Mouse (Mus musculus) spleen, adult 18-20 months (tissue): ENCODE data around the gene Acbd6.
A peak's percentile ranks its signal among the peaks of the same experiment; 100 is the strongest.

Experiments
- DNase-seq, 2 experiments: peaks; one replicate each; pipeline ENCODE4 v3.0.0; 2022; ENCODE audit warnings: mixed read lengths in 2 of 2

Acbd6 gene

DNA sequence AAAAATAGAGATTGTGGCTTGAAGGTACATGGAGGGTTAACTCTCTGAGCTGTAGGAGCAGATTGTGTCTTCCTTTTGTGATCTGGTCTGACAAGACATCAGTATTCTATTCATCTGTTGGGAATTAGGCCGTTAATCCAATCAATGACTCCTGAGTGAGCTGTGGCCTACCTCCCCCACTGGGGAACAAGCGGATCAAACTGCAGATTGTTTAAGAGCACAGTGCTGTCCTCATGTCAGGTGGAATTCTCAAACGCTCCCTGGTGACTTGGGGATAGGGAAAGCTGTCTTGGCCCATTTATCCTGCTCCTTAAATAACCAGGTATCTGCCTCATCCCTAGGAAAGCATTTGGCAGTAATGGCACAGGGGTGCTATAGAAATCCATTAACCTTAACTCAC, 97.0 kb downstream of the Acbd6 start:
- no peak for DNase-seq

DNA sequence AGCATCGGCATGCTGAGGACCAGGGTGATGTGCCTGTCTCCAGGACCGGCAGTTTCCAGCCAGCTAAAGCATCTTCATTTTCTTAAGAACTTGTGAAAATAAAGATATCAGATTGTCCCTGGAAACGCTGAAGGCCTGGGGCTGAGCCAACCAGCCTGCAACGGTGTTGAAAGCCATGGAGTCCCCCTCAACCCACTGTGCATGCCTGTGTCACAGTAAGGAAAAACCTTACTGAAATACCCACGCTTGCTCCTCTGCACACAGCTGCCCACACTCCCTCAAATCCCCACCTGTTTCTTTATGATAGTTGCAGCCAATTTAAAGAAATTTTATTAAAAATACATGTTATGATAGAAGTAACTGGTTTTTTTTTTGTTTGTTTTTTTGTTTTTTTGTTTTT, 98.4 kb downstream of the Acbd6 start:
- no peak for DNase-seq

DNA sequence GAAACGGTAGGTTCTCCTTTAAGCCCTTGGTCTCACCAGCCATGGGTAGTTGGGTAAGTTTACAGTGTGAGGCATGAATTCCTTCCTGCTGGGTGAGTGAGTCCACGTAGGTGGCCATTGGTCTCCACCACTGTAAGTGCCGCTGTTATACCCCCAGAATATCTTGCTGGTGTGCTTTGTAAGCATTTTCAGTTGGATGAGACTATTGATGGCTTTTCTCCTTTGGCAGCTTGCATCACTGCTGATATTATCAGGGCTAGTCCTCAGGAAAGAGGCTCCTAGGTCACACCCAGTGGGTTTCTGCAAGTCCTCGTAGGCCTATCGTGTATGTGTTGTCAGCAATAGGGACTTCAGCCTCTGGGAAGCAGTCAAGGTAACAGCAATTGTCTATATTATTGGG, 106.1 kb downstream of the Acbd6 start:
- DNase-seq = no peak

DNA sequence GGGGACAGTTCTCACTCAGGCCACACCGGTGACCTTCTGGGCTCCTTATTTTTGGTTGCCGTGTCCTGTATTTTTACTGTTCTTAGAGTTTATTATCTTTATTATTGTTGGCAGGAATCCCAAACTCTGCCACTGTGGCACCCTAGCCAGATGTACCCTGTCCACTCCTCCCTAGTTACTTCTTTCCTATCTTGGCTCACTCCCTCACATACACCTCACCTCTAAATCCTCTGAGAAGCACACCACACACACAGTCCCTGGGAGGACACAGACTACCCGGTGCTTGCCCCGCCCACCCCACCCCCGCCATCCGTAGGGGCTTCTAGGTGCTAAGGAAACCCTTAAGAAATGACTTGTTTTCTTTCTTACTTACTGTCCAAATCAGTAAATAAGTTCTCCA, 117.7 kb downstream of the Acbd6 start:
- DNase-seq = no peak

DNA sequence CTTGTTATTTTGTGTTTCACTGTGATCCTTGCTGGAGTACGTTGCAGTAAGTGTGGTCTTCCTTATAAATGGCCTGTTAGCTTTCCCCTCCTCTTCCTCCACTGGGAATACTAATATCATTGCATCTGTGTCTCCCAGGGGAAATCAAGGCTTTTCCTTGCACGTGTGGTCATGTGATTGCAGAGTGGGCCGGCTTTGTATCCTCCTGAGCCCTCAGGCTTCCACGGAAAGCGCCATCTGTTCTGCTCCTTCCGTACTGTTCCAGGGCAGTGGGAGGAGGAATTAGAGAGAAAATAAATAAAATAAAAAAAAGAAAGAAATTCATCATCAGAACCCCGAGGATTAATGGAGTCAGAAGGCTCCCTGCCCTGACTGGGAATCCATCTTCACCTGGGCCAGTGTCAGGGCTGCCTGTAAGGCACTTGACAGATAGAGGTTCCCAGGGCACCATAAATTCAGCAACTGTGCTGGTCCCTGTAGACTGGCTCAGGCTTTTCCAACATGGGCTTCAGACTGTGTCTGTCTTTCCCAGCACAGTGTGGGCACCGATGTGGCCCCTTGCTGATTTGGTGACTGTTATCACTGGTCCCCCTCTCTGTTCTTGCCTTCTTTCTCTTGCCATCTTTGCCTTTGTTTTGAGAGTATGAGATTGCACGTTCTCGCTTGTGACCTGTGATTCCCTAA, 123.3 kb downstream of the Acbd6 start:
- DNase-seq = no peak

DNA sequence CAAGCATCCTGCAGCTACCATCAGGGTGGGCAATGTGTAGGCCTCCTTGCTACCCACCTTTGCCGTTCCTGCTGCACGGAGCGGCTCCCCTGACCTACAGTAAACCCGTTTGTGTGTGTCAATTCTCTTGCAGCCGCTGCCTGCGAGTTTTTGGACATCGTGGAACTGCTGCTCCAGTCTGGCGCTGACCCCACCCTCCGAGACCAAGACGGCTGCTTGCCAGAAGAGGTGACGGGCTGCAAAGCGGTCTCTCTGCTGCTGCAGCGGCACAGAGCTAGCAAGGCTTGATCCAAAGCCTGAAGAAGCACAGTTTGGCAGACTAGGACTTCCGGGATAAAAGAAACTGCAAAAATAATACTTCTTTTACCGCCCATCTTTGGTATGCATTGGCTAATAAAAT, 128.9 kb downstream of the Acbd6 start:
- no peak for DNase-seq

DNA sequence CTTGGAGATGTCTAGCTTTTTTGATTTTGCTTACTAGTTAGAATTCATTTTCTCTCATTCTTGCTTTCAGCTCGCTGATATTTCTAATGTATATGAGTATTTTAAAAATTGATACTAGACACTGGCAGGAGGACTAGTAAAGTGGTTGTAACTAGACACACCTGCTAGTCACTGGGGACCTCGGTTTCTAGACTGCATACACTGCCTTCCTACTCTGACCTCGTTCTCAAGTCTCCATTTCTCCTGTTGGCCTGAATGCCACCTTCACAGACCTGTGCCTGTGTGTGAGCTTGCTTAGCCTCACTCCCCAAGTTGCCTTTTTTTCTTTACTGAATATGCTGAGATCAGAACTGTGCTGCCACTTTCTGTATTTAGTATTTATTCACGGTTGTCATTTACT, 131.2 kb downstream of the Acbd6 start:
- DNase-seq = no peak

DNA sequence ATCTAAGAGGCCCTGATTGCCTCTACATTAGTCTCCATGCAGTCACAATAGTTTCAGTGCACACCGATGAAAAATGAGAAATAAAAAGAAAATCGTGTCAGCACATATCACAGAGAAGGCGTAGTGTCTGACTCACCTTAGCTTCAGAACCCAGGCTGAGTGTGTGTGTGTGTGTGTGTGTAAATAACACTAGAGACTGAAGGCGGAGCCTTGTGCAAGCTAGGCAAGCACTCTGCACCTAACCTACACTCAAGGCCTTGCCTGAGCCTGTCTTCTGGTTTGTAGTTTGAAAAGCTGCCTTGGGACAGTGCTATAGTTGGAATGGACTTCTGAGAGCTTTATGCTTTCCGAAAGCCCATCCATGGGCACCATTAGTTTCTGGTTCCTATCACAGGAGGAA, 131.6 kb downstream of the Acbd6 start:
- no peak for DNase-seq

DNA sequence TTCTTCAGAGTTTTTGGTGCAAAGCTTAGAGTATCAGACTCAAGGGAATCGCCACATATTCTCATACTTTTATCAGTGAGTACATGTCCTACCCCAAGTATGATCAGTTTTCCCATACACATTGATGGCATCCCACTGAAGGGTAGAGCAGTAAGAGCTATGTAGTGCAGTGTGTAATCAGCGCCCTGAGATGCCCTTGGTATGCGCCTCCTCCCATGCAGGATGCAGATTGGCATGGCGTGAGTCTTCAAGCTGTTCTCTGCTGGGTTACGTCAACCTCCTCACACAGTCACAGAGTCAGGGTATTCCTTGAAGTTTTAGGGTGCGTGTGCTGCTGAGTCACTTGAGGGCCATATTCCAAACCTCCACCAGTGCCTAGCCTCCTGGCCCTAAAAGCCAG, 134.3 kb downstream of the Acbd6 start:
- DNase-seq = no peak

DNA sequence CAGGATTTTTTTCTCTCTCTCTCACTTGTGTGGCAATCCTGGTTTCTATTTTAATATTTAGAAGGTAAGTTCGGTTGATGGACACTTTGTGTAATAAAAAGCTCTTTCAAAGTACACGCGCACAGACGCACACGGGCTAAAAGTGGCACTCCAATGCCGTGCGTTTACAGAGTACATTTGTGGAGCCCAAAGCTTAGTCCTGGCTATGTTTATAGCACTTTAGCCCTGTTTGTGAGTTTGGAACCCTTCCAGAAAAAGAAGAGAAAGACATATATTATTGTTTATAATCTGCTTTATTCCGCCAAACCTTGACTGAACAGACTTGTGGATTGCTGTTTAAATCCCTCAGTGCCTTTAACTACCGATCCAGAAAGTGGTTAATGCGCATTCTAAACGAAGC, 135.1 kb downstream of the Acbd6 start:
- no peak for DNase-seq

DNA sequence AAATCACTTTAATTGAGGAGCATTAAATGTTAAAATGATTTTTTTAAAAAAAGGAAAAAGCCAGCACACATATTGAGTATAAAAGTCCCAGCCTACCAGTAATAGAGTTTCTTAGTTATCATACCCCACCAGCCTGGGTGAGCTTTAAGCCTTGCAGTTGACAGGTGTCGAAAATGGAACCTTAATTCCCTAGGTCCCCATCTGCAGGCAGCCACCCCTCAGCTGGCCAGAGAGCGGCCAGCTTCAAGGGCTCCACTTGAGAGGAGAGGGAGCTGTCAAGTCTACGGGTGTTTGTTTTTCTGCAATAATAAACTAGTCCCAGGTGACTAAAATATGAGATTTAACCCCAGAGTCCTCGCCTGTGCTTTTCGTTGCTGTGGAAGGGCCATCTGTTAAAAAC, 135.5 kb downstream of the Acbd6 start:
- DNase-seq = no peak

DNA sequence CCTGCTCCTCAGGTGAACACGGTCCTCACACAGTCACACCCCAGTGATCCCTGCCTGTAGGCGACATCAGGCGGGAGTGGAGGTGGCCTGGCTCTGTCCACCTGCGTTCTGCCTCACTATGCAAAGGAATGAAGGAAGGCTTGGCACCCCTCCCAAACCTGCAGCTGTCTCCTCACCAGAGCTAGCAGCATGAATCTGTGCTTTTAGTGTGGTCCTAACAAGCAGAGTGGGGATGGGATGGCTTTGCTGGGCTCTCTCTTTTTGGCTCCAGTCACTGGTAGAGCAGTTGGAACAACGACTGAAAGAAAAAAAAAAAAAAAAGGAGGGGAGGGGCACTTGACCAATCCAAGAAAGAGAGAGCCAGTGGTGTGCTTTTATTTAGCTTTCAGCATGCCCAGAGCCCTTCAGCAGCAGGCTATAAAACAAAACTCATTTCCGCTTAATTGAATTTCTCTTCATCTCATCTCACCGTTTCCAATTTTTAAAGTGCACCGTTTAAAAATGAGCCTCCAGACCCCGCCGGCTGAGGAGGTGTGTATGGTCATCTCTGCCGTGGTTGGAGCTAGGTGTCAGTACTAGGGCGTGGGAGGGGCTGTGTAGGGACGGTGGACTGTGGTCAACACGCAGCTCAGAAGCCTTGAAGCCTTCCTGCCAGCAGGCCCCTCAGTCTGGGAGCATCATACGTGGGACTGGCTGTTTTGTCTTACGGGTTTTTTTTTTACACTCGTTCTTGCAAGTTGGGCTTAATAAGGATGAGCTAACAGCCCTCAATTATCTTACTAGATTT, 140.6 kb downstream of the Acbd6 start:
- DNase-seq = no peak

DNA sequence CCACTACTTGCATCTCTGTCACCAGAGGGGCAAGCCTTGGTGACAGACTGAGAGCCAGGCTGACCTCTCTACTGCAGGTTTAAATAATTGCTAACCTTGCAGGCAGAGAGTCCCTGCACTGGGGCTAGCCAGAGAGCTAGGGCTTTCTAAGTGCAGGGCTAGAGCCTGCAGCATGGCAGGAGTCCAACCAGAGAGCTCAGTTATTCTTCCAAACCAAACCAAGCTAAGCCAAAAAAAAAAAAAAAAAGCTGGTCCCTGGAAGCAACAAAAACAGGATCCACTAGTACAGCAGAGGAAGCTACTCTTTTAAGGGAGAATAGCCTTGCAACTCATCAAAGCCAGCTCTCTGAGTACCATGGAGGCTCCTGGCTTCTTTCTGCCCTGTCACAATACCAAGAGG, 143.0 kb downstream of the Acbd6 start:
- DNase-seq = no peak

DNA sequence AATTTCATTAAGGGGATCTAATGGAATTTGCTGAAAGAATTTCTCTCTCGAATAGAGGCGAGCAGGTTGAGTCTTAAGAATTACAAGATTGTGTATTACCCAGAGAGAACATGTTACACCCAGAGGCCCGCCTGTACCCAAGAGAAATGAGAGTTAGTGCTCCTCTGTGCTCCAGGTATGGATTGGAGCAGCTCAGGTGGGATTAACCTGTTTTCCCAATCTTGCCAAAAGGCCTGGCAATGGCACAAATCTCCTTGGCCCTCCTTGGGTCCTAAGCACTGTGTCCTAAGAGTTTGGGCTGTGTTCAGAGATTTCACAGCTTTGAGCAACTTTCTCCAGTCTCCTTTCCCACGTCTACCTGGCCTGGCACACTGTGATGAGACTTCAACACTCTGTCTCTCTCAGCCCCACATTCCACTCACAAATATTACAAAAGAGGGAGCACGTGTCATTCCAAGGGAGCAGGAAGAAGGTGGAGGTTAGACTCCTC, 145.3 kb downstream of the Acbd6 start:
- DNase-seq = no peak

DNA sequence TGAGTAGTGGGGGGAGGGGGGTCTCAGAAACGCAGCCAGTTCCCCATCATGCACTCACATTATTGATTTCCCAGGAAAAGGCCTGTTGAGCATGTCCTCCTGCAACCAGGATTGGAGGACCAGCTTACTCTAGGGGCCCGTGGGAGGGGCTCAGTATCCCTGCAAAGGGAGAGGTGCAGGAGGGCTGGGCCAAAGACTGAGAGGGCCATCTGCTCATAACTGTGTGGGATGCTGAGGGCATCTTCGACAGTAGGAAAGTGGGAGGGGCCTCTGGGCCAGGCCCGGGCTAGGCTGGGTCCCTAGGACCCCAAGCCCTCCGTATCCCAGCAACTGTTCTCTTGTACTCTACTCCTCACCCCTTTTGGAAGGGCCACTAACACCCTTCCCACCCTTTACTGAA, 146.3 kb downstream of the Acbd6 start:
- DNase-seq = no peak

DNA sequence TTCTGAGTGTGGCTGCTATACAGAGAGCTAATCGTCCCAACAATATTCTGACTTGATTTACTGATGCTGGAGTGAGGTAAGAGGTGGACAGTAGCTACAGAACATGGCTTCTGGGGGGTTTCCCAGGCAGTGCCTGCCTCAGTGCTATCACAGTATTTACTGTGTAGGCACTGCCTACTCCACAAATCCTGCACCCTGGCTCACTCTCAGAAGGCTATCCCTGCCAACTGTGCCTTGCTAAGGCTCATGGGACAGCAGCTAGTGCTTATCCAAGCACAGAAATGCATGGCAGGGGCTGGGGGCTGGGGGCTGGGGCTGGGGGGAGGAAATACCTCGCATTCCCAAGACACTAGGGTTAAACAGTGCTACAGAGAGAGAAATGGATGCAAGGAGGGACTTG, 155.4 kb downstream of the Acbd6 start:
- DNase-seq = no peak

DNA sequence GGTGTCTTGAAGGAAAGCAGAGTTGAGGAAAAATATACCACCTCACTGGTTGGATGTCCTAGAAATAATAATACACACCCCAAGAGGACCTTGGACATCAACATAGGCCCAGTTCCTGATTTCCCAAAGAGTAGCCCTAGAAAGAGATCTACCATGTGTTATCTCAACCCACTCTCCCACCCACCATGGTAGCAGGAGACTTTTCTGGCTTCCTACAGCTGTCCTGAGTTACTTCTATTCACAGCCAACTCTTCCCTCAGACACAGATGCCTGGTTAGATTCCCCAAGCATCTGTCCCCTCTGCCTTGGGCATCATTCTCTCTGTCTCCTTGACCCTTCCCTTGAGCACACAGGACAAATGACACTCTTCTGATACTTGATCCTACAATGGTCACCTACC, 157.4 kb downstream of the Acbd6 start:
- no peak for DNase-seq

DNA sequence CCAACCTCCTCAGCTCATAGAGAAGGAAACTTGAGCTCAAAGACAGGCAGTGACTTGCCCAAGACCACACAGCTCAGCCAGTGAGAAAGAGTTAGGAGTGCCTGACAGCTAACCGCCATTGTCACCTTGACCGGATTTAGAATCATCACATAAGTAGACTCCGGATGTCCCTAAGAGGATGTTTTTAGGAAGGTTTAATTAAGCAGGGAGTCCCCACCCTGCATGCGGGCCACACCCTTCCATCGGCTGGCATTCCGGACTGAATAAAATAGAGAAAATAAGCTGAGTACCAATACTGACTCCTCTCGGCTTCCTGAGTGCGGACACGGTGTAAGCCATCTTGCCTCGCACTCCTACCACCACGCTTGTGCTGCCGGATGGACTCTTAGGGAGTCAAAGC, 159.4 kb downstream of the Acbd6 start:
- DNase-seq = no peak

DNA sequence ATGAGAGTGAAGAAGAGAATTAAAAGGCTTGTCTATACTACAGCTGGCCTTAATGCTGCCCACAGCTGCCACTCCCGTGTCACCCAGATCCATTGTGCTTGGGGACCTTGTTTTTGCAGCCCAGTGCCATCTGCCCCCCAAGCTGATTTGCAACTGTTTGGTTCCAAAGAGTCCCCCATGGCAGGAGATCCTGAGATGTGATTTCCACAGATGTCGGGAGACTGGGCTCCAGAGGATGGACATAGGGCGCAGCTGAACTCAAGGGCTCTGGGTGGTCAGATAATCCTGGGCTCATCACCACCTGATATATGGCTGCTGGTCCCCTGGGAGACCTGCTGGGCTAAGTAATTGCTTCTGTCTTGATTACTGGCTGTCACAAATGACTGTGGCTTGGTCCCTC, 160.9 kb downstream of the Acbd6 start:
- DNase-seq = no peak

DNA sequence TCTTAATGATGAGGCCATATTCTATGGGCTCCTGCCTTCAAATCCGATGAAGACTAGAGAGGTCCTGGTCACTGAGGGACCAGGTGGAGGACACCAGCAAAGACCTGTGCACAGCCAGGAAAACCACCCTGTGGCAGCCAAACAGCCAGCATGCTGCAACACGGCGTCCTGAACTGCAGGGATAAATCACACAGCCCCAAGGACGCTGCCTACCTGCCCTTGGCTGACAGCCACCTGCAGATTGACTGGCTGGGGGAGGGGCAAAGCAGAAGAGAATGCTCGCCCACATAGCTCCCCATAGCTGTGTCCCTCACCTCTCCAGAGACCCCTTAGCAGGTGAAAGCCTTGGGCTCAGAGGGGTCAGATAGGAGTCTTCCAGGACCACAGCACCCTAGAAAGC, 162.1 kb downstream of the Acbd6 start:
- no peak for DNase-seq

DNA sequence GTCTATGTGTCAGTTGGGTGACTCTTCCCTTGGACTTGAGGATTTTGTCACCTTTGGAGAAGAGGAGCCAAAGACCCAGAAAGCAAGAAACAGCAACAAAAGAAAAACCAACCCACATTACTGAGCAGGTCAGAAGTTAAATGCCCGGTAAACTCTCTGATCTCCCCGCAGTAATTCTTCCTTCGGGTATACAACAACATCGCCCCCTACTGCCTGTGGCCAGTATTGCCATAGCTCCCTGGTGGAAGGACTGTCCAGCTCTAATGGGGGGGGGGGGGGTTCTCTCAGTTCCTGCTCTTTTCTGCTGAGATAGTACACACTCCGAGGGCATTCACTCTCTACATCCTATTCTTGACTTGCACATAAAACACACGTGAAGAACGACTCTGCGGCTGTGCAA, 163.5 kb downstream of the Acbd6 start:
- no peak for DNase-seq

DNA sequence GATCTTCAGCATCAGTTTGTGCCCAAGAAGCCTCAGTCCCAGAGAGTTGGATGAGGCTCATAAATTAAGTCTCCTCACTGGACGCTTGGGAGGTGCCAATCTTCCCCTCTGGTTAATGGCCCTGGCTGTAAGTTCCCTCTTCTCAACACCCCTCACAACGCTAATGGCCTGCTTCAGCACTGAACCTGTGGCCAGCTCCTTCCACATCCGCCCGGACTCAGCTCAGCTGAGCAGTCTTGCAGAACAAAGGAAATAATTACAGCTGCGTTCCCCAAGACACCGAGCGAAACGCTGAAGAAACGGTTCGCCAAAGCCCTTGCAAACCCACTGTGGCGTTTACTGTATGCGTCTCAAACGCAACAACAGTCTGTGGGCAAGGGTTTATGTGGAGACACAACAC, 164.3 kb downstream of the Acbd6 start:
- peak in 1 of 2 experiments; percentile 36 for DNase-seq

DNA sequence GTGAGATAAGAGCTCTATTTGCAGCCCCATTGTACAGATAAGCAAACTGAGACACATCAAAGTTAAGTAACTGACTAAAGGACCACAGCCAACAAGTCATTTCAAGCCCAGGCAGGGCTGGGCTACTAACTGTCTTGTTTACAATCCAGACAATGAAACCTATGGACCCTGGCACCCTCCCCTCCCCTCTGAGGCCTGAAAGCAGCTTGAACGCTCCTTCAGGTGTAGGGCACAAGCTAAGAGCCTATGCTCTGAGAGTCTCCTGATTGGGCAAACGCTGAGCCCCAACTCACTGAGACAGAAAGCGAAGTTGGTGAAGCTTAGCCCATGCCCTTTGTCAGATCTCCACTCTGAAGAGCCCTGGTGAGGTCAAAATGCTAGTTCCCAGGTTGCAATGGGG, 166.4 kb downstream of the Acbd6 start:
- DNase-seq = no peak

DNA sequence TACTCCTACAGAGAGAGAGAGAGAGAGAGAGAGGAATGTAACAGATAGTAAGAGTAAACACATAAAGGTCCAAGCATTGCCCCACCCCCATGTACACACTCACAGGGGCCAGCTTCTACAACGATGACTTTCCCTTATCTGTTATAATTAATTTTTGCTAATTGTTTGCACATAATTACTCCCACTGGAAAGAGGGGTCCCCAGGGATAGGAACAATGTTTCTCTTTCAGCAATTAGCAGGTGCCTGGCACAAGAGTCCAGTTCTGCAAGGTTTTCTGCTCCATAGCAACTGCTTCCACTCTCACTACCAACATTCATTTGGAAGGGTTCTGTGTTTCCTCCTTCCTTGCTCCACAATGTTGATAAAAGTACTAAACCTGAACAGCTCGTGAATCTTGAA, 168.0 kb downstream of the Acbd6 start:
- no peak for DNase-seq

DNA sequence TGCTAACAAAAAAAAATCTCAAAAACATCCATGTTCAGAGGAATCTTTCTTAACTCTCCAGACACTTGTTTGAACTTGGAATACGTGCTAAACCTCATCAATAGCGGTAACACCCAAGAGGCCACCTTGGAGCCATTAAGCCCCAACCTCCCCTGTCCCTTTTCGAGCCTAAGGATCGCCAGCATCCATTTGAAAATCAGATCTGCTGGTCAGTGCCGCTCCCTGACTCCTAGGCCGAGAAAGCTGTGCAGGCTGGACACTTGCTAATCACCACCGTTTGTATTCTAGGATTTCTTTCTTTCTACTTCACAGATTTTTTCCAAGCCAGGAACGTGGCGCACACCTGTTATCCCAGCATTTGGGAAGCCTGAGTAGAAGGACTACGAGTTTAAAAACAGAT, 169.9 kb downstream of the Acbd6 start:
- no peak for DNase-seq
